Mouse (Mus musculus) stomach, postnatal 0 days (tissue): ENCODE measurements around the gene Gpbar1.

Experiments used
- CTCF ChIP-seq: IDR thresholded peaks from 2 replicates; pipeline ENCODE4 v1.5.1; 2016; ENCODE audit warnings: antibody characterized with exemption, low read depth, mild to moderate bottlenecking, moderate library complexity
- EP300 ChIP-seq: optimal IDR thresholded peaks from 2 replicates; pipeline ENCODE3; 2016; ENCODE audit warnings: antibody characterized with exemption

DNA sequence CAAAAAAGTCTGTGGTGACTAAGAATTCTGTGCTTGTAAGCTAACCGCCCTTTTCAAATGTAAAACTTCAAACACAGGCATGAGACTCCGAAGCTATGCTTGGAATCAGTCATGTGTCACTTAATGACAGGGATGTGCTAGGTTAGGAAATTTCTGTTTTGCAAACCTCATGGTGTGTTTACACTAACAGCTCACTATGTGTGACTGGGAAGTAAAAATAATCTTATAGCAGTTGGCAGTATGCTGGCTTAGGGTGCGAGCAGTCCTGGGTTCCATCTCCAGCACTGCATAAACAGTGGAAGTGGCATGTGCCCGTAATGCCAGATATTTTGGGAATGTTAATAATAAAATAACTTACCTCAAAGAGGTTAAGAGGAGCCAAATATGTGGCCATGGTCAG is 26.6 kb downstream of the Gpbar1 start:
- TF ChIP-seq EP300 = no peak
- no peak for TF ChIP-seq CTCF
